Mouse (Mus musculus) retina, adult 2 months (tissue): ENCODE data around the gene Trip12.

Experiments
- DNase-seq: peaks from one replicate; pipeline ENCODE4 v3.0.0-alpha.2; 2012; ENCODE audit warnings: low read depth, low spot score

Trip12 gene

DNA sequence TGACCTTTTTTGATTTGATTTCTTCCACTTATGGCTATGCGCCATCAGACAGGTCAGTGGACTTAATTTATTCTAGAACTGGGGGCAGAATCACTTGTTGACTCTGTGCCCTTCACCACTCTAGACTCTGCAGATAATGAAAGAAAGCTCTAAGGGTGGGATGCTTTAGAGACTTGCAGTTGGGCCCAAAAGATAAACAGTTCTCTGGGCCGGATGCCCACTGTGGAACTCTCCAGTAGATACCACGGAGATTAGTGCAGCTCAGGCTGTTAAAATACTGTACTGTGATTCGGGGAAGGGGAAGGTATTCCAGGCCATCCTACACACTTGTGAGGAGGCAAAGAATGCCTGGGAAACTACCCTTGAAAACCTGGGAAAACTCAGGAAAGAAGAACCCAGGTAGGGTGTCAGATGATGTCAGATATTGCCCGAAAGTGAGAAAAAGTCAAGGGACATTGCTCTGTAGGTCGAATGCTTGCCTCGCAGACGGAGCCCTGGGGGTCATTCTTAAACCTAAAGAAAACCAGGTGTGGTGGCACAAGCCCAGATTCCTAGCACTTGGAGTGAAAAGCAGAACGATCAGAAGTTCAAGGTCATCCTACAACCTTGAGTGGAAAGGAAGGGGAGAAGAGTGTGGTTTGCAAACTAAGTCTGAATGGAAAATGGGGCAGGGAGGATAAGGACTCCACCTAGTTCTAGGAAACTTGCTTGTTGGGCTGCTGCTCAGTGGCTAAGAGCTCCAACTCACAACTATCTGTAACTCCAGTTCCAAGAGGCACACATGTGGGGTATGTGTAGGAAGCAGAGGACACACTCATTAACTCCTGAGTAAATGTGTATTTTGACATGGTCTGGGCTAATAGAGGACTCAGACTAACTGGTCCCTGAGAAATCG is 20.3 kb upstream of the Trip12 start:
- no peak for DNase-seq

- DNase-seq = no peak
These were observed 19.3 kb upstream of the Trip12 start for GRCm38 (mm10) chr1:84859597-84859996.

- no peak for DNase-seq
These were observed 15.4 kb upstream of the Trip12 start for GRCm38 (mm10) chr1:84855756-84856155.

GRCm38 (mm10) chr1:84854966-84855365 is 14.7 kb upstream of the Trip12 start:
- DNase-seq = no peak

GRCm38 (mm10) chr1:84853721-84854120 is 13.4 kb upstream of the Trip12 start:
- DNase-seq = no peak

DNA sequence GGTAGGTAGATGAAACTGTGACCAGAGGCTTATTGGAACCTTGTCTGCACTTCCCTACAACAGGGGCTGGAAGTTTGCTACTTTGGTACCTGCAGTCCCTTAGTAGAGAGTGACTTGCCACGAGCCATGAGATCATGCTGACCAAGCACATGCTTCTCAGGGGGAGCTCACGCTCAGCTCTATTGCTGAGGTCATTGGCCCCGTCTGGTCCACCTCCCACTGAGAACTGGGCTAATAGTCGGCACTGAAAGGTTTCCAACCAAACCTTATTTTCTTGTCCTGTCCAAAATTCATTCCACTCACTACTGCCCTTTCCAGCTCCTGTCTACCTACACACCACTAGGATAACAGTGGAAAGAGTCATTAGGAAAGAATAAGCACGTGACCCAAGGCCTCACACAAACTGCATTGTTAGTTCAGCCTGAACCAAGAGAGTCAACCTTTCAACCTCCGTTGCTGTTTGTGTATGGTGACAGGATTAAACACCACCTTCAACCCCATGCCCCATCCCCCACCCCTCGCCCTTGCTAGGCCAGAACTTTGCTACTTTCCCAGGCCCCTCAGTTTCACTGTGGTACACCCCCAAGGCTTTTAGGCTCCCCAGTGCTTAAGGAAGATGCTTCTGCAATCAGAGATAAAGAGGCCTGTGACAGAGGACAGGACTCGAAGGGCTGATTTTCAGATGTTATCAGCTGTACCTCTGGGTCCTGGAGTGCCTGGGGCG is 11.4 kb upstream of the Trip12 start:
- DNase-seq = no peak

DNA sequence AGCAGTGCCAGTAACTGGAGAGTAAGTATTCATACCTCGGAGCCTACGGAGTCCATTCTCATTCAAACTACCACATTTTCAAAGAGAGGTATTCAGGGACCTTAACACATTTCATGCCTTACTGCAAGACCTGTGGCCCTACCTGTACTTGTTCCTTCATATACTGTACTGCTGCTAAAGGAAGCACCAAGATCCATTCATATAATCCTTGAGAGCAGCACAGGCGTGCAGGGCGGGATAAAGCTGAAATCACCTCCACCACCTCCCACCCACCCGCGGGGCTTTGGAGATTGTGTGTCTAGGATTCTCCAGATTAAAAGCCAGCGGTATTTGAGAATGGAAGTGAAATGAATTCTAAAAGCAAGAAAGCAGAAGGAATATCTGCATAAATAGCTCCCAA is 10.2 kb upstream of the Trip12 start:
- DNase-seq = no peak

DNA sequence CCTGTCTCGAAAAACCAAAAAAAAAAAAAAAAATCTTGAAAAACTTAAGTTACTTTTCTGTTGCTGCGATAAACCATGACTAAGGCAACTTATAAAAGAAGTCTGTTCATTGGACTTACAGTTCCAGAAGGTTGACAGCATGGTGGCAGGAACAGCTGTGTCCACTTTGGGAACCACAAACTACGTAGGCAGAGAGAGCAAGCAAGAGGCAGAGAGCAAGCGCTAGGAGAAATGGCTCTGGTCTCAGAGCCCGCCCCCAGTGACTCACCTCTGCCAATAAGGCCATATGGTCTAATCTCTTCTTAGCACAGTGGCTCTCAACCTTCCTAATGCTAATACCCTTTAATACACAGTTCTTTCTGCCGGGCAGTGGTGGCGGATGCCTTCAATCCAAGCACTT is 9.5 kb upstream of the Trip12 start:
- peak; percentile 56 for DNase-seq

- no peak for DNase-seq
These were observed 8.6 kb upstream of the Trip12 start for GRCm38 (mm10) chr1:84848801-84849455.

- DNase-seq = no peak
These were observed 8.0 kb upstream of the Trip12 start for GRCm38 (mm10) chr1:84848335-84848734.

DNA sequence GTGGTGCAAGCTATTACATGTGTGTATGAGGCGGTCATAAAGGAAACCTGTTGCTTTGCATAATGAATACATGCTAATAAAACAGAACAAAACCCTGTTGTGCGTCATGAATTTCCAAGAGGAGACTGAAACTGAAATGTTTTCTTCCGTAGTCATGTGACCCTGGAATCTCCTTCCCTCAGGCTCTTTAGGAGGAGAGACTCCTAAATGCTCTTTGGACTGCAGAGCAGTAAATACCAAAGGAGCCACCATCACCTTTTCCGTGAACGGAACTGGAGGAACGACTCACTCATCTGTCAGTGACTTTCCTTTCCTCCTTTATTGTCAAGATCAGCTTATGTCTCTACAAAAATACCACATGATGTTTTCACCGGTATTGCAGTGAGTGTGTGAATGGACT is 7.4 kb upstream of the Trip12 start:
- DNase-seq = no peak

DNA sequence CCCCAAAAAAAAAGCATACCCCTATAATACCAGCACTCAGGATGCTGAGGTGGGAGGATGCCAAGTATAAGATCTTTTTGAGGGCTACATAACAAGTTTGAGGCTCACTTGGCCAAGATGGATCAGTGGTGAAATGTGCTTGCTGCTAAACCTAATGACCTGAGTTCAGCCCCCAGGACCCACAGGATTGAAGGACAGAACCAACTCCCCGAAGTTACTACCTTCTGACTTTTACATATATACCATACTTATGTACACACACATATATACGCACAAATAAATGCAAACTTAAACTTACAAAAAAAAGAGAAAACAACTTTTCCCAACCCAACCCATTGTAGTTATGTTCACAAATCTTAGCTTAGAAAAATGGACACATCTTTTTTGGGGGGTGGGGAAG is 3.0 kb upstream of the Trip12 start:
- DNase-seq = no peak

DNA sequence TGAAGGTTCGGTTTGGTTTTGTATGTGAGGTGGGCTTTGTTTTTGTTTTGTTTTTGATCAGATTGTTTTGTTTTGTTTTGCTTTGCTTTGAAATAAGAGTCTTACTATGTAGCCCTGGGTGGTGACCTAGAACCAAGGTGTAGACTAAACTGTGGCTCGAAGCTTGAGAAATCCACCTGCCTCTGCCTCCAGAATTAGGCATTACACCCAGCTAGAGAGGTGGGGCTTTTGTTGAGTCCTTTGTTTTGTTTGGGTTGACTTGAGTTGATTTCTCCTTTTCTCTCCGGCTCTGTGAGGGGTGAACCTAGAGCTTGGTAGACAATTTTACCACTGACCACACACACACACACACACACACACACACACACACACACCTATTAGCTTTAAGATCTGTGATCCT is 745 bp upstream of the Trip12 start:
- no peak for DNase-seq

DNA sequence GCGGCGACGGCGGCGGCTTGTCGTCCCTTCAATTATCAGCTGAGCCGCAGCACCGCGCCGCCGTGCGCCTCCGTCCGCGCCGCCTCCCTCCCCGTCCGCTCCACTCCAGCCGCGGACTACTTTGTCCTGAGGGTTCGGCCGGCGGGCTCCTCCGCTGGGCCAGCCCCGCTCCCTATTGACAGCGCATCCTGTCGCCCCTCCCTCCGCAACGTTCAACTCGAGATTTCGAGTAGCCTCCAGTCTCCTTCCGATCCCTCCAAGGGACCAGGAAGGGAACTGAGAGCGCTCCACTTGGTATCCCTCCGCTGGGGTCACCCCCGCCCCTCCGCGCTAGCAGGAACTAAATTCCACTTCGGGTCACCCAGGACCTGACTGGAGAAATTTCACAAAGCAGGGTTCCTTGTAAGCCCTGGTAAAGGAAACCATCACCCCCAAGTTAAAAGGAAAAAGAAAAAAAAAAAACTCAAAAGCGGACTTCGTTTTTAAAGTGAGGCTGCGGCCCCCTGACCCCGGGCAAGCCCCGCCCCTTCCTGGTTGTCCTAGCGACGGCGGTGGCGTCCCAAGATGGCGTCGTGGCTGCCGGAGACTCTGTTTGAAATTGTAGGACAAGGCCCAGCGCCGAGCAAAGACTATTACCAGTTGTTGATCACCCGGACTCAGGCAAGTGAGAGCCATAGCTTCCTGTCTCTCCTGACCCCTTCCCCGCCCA is 853 bp downstream of the Trip12 start, which contains the start of gene Fbxo36:
Fbxo36 (plus strand) TSS at position 533 of the 709 bp plus-strand sequence.
- DNase-seq = peak; percentile 89

- peak; percentile 49 for DNase-seq
These were observed 1.6 kb downstream of the Trip12 start for GRCm38 (mm10) chr1:84838621-84839151.

GRCm38 (mm10) chr1:84838156-84838555 is 2.2 kb downstream of the Trip12 start:
- peak; percentile 64 for DNase-seq

- DNase-seq = no peak
These were observed 2.7 kb downstream of the Trip12 start for GRCm38 (mm10) chr1:84837523-84838145.

GRCm38 (mm10) chr1:84825091-84825490 is 15.2 kb downstream of the Trip12 start:
- no peak for DNase-seq

GRCm38 (mm10) chr1:84817596-84817995 is 22.7 kb downstream of the Trip12 start:
- DNase-seq = no peak

- no peak for DNase-seq
These were observed 36.5 kb downstream of the Trip12 start for GRCm38 (mm10) chr1:84803788-84804187.

DNA sequence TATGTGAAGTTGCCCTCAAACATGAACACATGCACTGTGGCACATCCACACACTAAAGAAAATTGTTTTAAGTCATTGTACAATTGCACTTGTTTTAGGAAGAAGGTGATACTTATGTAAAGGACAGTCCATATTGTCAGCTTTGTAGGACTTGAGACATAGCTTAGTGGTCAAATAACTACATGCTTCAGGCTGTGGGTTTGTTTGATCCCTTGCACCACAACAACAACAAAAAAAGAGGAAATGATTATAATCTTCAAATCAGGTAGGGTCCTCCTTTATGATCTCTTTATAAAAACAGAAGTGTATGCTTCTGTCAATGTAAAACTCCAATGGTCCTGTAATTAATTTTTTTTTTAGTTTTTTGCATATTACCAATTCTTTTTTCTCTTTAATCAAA is 41.1 kb downstream of the Trip12 start:
- DNase-seq = no peak
